Mouse (Mus musculus) ES-Bruce4 (cell line): ENCODE data around the gene Tmem158.

ENCODE experiments used
- CTCF ChIP-seq: IDR thresholded peaks from one replicate; pipeline ENCODE4 v1.8.1; 2011; ENCODE audit warnings: low read depth, low read length
- EP300 ChIP-seq: IDR thresholded peaks from 2 replicates; pipeline ENCODE4 v1.6.1; 2011; ENCODE audit warnings: low read depth, low read length; ENCODE audit not compliant: insufficient read depth
- POLR2A ChIP-seq: IDR thresholded peaks from one replicate; pipeline ENCODE4 v1.8.1; 2011; ENCODE audit warnings: low read length; ENCODE audit not compliant: insufficient read depth

DNA sequence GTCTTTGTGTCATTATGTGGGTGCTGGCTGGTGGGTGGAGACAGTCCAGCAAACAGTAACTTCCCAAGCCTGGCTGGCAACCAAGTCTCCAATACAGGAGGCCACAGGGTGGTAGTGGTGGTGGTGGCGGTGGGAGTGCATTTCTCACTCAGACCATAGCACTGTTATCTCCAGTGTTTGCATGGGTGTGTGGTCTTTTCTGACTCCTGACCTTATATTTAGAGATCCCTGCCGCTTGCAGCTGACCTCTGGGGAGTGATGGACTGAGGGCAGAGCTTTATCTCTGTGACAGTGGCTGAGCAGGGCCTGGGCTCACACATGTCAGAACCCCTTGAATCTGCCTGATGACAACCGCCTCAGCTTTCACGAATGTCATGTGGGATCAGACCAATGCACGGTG is 14.1 kb upstream of the Tmem158 start:
- no peak for TF ChIP-seq EP300
- TF ChIP-seq CTCF: no peak
- TF ChIP-seq POLR2A: no peak
